ENCODE assay signal across 8 mouse cellular contexts in genomic region chr17:47694442-47694502, GRCm38 (mm10). TPM values are rescaled to one million over a fixed set of nuclear protein-coding genes. Genes with fewer than 3 reads are reported as not detected.
DNase-seq lines count a peak whose midpoint lies in the region; ATAC-seq and TF ChIP-seq lines count a peak whose summit lies in the region.

Gene Gm21981, minus strand, starts transcription at chr17:47694455.

- H3K9me3 ChIP-seq in heart, embryonic 14.5 days (ENCODE audit: control insufficient read depth, low read length), result no peaks in the 10 kb centered on the region
- H3K9me3 ChIP-seq in ES-E14 (ENCODE audit: control insufficient read depth, insufficient read depth, low read depth, low read length), result no peaks in the 10 kb centered on the region
- H3K9me3 ChIP-seq in hindbrain, embryonic 10.5 days, result no peaks in the 10 kb centered on the region
- H3K9me3 ChIP-seq in midbrain, embryonic 10.5 days (replicated peaks), result no peaks in the 10 kb centered on the region

- H3K4me3 ChIP-seq in heart, embryonic 14.5 days (ENCODE audit: control insufficient read depth in 1 of 2, insufficient read depth in 1 of 2, low read depth in 1 of 2, low read length in 2 of 2), result peak within 1 kb of the TSS; percentile 77 to 85
- peak within 1 kb of the TSS; percentile 86 to 90 for H3K4me3 ChIP-seq in ES-E14 (ENCODE audit: insufficient read depth in 1 of 2, low read depth in 1 of 2, low read length in 2 of 2, poor library complexity in 1 of 2, severe bottlenecking in 1 of 2)
- peak within 1 kb of the TSS; percentile 78 for H3K4me3 ChIP-seq in hindbrain, embryonic 10.5 days
- H3K4me3 ChIP-seq in midbrain, embryonic 10.5 days, result peak within 1 kb of the TSS; percentile 80

- 0% methylated on average over 3 of the region's 3 CpGs for WGBS in heart, embryonic 14.5 days
- 2% methylated on average over 3 of the region's 3 CpGs for WGBS in hindbrain, embryonic 10.5 days
- WGBS in midbrain, embryonic 10.5 days, result 0% methylated on average over 3 of the region's 3 CpGs

- peak within 1 kb of the TSS in 1 of 2 experiments; percentile 39; a peak in 2 of 4 replicates for H3K27ac ChIP-seq in heart, embryonic 14.5 days (replicated peaks in 1 of 2; ENCODE audit: control insufficient read depth in 1 of 2, insufficient read depth in 1 of 2, low read depth in 2 of 2, low read length in 2 of 2)
- no peak within 1 kb of the TSS; the same call in 1 of the 2 replicates for H3K27ac ChIP-seq in ES-E14 (ENCODE audit: insufficient read depth, low read depth, low read length, poor library complexity, severe bottlenecking)
- peak within 1 kb of the TSS; percentile 94 for H3K27ac ChIP-seq in hindbrain, embryonic 10.5 days
- H3K27ac ChIP-seq in midbrain, embryonic 10.5 days (replicated peaks), result peak within 1 kb of the TSS; percentile 92

- peak within 1 kb of the TSS; percentile 91 for H3K9ac ChIP-seq in heart, embryonic 14.5 days (ENCODE audit: low read length)
- peak within 1 kb of the TSS; percentile 77 for H3K9ac ChIP-seq in ES-E14 (ENCODE audit: insufficient read depth, low read depth, low read length, poor library complexity, severe bottlenecking)

- no peak for DNase-seq in heart, postnatal 14 days
- no peak for DNase-seq in ES-E14 (ENCODE audit: low read depth, low spot score)
- DNase-seq in hindbrain, embryonic 10.5 days (ENCODE audit: low spot score), result no peak
- DNase-seq in midbrain, embryonic 10.5 days (ENCODE audit: low spot score), result no peak
- no peak for DNase-seq in Muller cell, postnatal 12 days (ENCODE audit: inconsistent ontology term)
- no peak for DNase-seq in cerebellum, adult 9-10 months
- no peak for DNase-seq in natural killer cell, adult 2 months (ENCODE audit: low spot score in 2 of 2)

- intact Hi-C loops in heart, postnatal 14 days (cut with DNase I), result no loop called here

- peaks cover 2% of the 10 kb centered on the region; the same call in 1 of the 2 replicates for H3K36me3 ChIP-seq in heart, embryonic 14.5 days (ENCODE audit: control insufficient read depth, insufficient read depth, low read length)
- H3K36me3 ChIP-seq in ES-E14 (ENCODE audit: control insufficient read depth, insufficient read depth, low read length, poor library complexity, severe bottlenecking), result peaks cover 3% of the 10 kb centered on the region; the same call in 1 of the 2 replicates
- H3K36me3 ChIP-seq in hindbrain, embryonic 10.5 days, result peaks cover 16% of the 10 kb centered on the region; the same call in 1 of the 2 replicates
- peaks cover 14% of the 10 kb centered on the region for H3K36me3 ChIP-seq in midbrain, embryonic 10.5 days

- peaks cover 3 to 10% of the 10 kb centered on the region in 2 experiments; a peak in 3 of 4 replicates for H3K4me1 ChIP-seq in heart, embryonic 14.5 days (ENCODE audit: control insufficient read depth in 2 of 2, insufficient read depth in 2 of 2, low read length in 2 of 2)
- H3K4me1 ChIP-seq in ES-E14 (ENCODE audit: control insufficient read depth in 2 of 2, insufficient read depth in 2 of 2, low read length in 2 of 2, poor library complexity in 1 of 2), result peaks cover 0 to 4% of the 10 kb centered on the region in 2 experiments; a peak in 1 of 4 replicates
- H3K4me1 ChIP-seq in hindbrain, embryonic 10.5 days (replicated peaks), result peaks cover 37% of the 10 kb centered on the region
- H3K4me1 ChIP-seq in midbrain, embryonic 10.5 days, result peaks cover 36% of the 10 kb centered on the region

- ATAC-seq in heart, embryonic 14.5 days (ENCODE audit: insufficient number of reproducible peaks, insufficient read depth, low FRiP score, low read depth), result no peak

- in situ Hi-C loops in ES-E14 (cut with MboI; ENCODE audit: low sequenced_read_pairs in 2 of 2, unreplicated experiment in 2 of 2), result no loop called here

- H3K4me2 ChIP-seq in heart, embryonic 14.5 days (ENCODE audit: low read length), result peak within 1 kb of the TSS; percentile 90

- peaks cover 3% of the 10 kb centered on the region; the same call in 1 of the 2 replicates for H3K27me3 ChIP-seq in heart, embryonic 14.5 days (ENCODE audit: control insufficient read depth, insufficient read depth, low read length)
- H3K27me3 ChIP-seq in hindbrain, embryonic 10.5 days (ENCODE audit: insufficient read depth, poor library complexity, severe bottlenecking), result peaks cover 51% of the 10 kb centered on the region
- peaks cover 55% of the 10 kb centered on the region for H3K27me3 ChIP-seq in midbrain, embryonic 10.5 days (ENCODE audit: low read depth, poor library complexity, severe bottlenecking)

TF ChIP-seq in ES-E14, 5 proteins besides CTCF, POLR2A, EP300 and RAD21:
- TF ChIP-seq MAFK (IDR thresholded peaks at IDR 0.05; ENCODE audit: insufficient read depth, low read depth, low read length) (no peak), CHD2 (IDR thresholded peaks at IDR 0.05; ENCODE audit: low read depth, low read length) (no peak), ZNF384 (IDR thresholded peaks at IDR 0.05; ENCODE audit: low read depth, low read length) (no peak), ZC3H11A (IDR thresholded peaks at IDR 0.05; ENCODE audit: borderline replicate concordance, low read depth, low read length) (no peak), HCFC1 (IDR thresholded peaks at IDR 0.05; ENCODE audit: borderline replicate concordance, insufficient read depth, low read length) (no peak)

RNA-seq across cellular contexts. Expression of gene Gm21981, which starts in this region (rescaled TPM):
- 0.53 and 1.4 TPM in 2 replicates for polyA plus RNA-seq in heart, embryonic 14.5 days (2014; fragmentation: Nextera tagmentation; extraction: Ambion mirVana)
- total RNA-seq in heart, postnatal 14 days (2021), result under 1 TPM; 0.74 to 0.78 TPM
- total RNA-seq in ES-E14 (2012; rRNA removed), result 0.36 and 0.37 TPM in 2 replicates
- polyA plus RNA-seq in hindbrain, embryonic 10.5 days (2016; fragmentation: Nextera tagmentation; extraction: Ambion mirVana), result 0.27 and 0.86 TPM in 2 replicates
- 0.44 and 0.48 TPM in 2 replicates for polyA plus RNA-seq in midbrain, embryonic 10.5 days (2016; fragmentation: Nextera tagmentation; extraction: Ambion mirVana)
